Mouse (Mus musculus) spleen, adult 2 months (tissue): ENCODE results near the gene Nectin1.

Source experiments
- CTCF ChIP-seq: fragments of 200-500 bp; IDR thresholded peaks from 2 replicates; pipeline ENCODE4 v1.5.1; 2011; ENCODE audit warnings: mild to moderate bottlenecking, inconsistent platforms; ENCODE audit not compliant: insufficient read depth, insufficient read length, insufficient replicate concordance; ENCODE audit errors: extremely low read depth
- POLR2A ChIP-seq: fragments of 200-500 bp; IDR thresholded peaks from 2 replicates; pipeline ENCODE4 v1.6.1; 2011; ENCODE audit warnings: low read depth, low read length, inconsistent platforms

DNA sequence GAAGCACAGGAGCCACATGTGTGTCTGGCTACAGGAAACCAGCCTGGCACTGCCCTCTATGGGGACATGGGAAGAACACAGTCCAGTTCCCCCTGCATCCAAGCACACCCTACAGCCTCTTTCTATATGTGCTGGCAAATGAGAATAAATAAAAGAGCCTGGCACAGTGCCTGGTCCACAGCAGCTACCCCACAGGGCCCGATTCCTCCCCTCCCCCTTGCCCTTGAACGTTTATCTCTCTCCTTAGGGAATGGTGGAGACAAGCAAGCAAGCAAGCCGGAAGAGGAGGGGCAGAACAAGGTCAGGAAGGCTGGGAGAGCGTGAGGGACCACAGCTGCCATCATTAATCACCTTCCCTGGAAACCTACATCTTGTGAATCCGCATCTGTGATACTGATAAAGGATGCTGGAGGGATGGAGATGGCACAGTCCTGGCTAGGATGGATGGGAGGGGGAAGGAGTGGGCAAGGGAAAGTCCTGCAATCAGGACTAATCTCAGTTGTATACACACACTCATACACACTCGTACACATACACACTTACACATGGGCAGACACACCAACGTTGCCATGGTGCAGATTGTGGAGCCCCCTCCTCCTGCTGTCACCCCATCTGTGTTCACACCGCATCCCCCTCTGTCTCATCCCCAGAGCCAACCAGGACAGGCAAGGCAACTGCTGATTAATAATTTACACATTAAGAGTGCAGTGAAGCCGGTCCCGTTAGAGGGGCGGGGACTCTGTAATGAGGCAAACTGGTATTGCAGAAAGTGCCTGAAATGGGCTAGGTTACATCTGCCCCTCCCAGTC is 44.2 kb upstream of the Nectin1 start:
- TF ChIP-seq CTCF = no peak
- no peak for TF ChIP-seq POLR2A
